Mouse (Mus musculus) liver, adult 2 months (tissue): ENCODE measurements around the gene Iba57. TPM values are rescaled to one million over a fixed set of nuclear protein-coding genes. Genes with fewer than 3 reads are reported as not detected.

Source experiments
- DNase-seq: peaks from one replicate; pipeline ENCODE4 v3.0.0-alpha.2; 2011; ENCODE audit warnings: low read depth, low spot score; ENCODE audit errors: extremely low read depth
- H3K27ac ChIP-seq: fragments of 200-500 bp; replicated peaks from 2 replicates; pipeline ENCODE4 v1.5.1; 2012; ENCODE audit warnings: low read depth, mild to moderate bottlenecking, control low read depth, inconsistent platforms, low read length; ENCODE audit not compliant: insufficient read depth
- H3K27me3 ChIP-seq: fragments of 200-500 bp; 2 replicates; pipeline ENCODE4 v1.6.1; 2012; ENCODE audit warnings: mild to moderate bottlenecking, moderate library complexity, low read length, inconsistent platforms; ENCODE audit not compliant: control insufficient read depth, insufficient read depth
- H3K36me3 ChIP-seq: fragments of 200-500 bp; 2 replicates; pipeline ENCODE4 v1.6.1; 2012; ENCODE audit warnings: low read length, inconsistent platforms; ENCODE audit not compliant: control insufficient read depth, insufficient read depth
- H3K4me1 ChIP-seq: fragments of 200-500 bp; 2 replicates; pipeline ENCODE4 v1.6.1; 2011; ENCODE audit warnings: low read length; ENCODE audit not compliant: control insufficient read depth, insufficient read depth
- H3K4me3 ChIP-seq: fragments of 200-500 bp; 2 replicates; pipeline ENCODE4 v1.5.1; 2011; ENCODE audit warnings: low read depth, mild to moderate bottlenecking, control low read depth, low read length, moderate library complexity; ENCODE audit not compliant: insufficient read depth
- H3K79me2 ChIP-seq: fragments of 200-500 bp; 2 replicates; pipeline ENCODE4 v1.6.1; 2012; ENCODE audit warnings: inconsistent platforms, mild to moderate bottlenecking, low read length, moderate library complexity; ENCODE audit not compliant: control insufficient read depth, insufficient read depth
- H3K9ac ChIP-seq: fragments of 200-500 bp; 2 replicates; pipeline ENCODE4 v1.6.1; 2012; ENCODE audit warnings: low read depth, mild to moderate bottlenecking, control low read depth, inconsistent platforms, low read length
- CTCF ChIP-seq: fragments of 200-500 bp; IDR thresholded peaks from 2 replicates; pipeline ENCODE4 v1.5.1; 2011; ENCODE audit warnings: low read depth, low read length, control low read depth
- POLR2A ChIP-seq: fragments of 200-500 bp; IDR thresholded peaks from 2 replicates; pipeline ENCODE4 v1.6.1; 2011; ENCODE audit warnings: low read length, control low read depth; ENCODE audit not compliant: insufficient read depth; ENCODE audit errors: extremely low read depth
- whole genome bisulfite sequencing: fragments of 180-500 bp; shearing (Covaris S2); methylation state at CpG from one replicate; pipeline ENCODE4 v1.1.7; 2018; 5-methylcytosine and 5-hydroxymethylcytosine counted together
- polyA plus RNA-seq: library from polyadenylated mRNA; depleted of rRNA; stranded (reverse); fragments of >200 nt; gene quantifications from 2 replicates; pipeline ENCODE4 v1.2.3, GENCODE M21; 2012
- total RNA-seq: library from RNA; depleted of rRNA; stranded (reverse); fragments of >200 nt; gene quantifications from 2 replicates; pipeline ENCODE4 v1.2.3, GENCODE M21; 2014

The Iba57 gene
- total and polyA plus RNA-seq, 2 experiments: 5.3 to 7.3 TPM

DNA sequence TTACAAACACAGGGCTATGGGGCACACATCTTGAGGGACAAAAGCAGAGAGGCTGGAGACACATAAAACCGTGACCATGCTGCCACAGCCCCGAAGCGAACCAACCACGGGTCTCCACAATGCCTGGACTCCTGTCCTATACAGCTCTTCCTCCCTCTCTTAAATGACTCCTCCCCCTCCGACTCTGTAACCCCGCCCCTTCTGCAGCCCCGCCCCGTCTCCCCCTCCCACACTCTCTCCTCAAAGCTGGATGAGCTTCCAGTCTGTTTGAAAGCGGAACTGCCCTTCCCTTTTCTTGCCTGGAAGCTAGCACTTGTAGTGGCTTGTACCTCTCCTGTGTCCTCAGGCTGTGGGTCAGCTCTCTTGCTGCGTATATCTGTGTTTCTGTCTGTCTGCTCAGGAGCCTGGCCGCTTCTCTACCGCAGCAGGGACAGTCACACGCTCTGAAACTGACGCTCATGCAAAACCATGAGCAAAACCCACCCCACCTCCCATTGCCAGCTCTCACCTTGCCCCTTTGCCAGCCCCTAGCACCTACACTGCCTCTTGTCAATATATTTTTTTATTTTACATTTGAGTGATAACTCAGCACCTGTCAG lies 21.7 kb downstream of the Iba57 start:
- Histone ChIP-seq H3K4me3 (no peak overlapping the region), H3K27ac (no peak overlapping the region), H3K4me1 (no peaks in the 10 kb centered on the region), H3K79me2 (no peaks in the 10 kb centered on the region), H3K27me3 (no peaks in the 10 kb centered on the region), H3K36me3 (no peaks in the 10 kb centered on the region), H3K9ac (no peak overlapping the region)
- WGBS: 17% methylated on average over 14 of the region's 14 CpGs
- DNase-seq: no peak
- TF ChIP-seq CTCF (no peak), POLR2A (no peak)

- Histone ChIP-seq H3K79me2 (no peaks in the 10 kb centered on the region), H3K4me3 (no peak overlapping the region), H3K36me3 (no peaks in the 10 kb centered on the region), H3K9ac (no peak overlapping the region), H3K27ac (no peak overlapping the region), H3K4me1 (no peaks in the 10 kb centered on the region), H3K27me3 (peaks cover 16% of the 10 kb centered on the region)
- WGBS: 68% methylated on average over 19 of the region's 19 CpGs
- no peak for TF ChIP-seq CTCF
- no peak for TF ChIP-seq POLR2A
- DNase-seq: no peak
Measured at GRCm38 (mm10) chr11:59138537-59139486, 24.7 kb downstream of the Iba57 start.

DNA sequence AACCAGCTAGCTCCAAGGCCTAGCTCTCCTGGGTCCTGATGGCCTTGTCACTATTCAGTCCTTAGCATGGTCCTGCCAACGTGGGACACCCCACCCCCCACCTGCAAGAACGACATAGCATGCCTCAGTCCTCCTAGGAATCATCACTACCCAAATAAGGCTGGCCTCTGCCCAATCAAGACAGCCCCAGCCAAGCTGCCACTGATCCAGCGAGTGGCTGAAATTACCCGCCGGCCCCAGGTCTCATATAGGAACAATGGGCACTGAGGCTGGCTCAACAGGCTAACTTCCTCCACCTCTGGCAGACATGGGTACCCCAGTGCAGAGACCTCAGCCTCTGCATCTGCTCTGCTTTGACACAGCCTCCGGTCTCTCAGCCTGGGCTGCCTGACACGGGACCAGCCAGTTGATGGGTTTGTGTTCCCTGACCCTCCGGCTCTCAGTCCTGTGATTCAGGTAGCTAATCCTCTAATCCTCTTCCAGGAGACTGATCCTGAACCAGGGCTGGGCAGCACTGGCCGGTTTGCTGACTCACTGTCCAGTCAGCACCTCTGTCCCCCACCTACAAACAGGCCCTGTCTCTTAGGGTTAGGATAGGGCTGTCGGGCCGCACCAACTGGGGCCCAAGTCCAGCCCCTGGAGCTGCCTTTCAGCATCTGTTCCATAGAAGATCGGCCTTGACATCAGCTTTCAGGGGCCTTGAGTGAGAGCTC lies 26.4 kb downstream of the Iba57 start:
- no peak for DNase-seq
- Histone ChIP-seq H3K79me2 (no peaks in the 10 kb centered on the region), H3K4me3 (no peak overlapping the region), H3K27me3 (peaks cover 16% of the 10 kb centered on the region), H3K4me1 (no peaks in the 10 kb centered on the region), H3K36me3 (no peaks in the 10 kb centered on the region), H3K27ac (no peak overlapping the region), H3K9ac (no peak overlapping the region)
- WGBS: 79% methylated on average over 12 of the region's 12 CpGs
- TF ChIP-seq POLR2A (no peak), CTCF (no peak)

- H3K27ac ChIP-seq: no peak within 1 kb of the TSS
- TF ChIP-seq POLR2A (no peak), CTCF (no peak)
- peaks cover 16% of the 10 kb centered on the region for H3K27me3 ChIP-seq
- no peak within 1 kb of the TSS for H3K9ac ChIP-seq
- H3K36me3 ChIP-seq: no peaks in the 10 kb centered on the region
- 21% methylated on average over 44 of the region's 44 CpGs for WGBS
- H3K79me2 ChIP-seq: no peaks in the 10 kb centered on the region
- DNase-seq: no peak
- no peak within 1 kb of the TSS for H3K4me3 ChIP-seq
- H3K4me1 ChIP-seq: no peaks in the 10 kb centered on the region
Measured at GRCm38 (mm10) chr11:59135904-59136452, 27.6 kb downstream of the Iba57 start, which contains the start of gene Obscn. Obscn (minus strand) TSS chr11:59136402.

DNA sequence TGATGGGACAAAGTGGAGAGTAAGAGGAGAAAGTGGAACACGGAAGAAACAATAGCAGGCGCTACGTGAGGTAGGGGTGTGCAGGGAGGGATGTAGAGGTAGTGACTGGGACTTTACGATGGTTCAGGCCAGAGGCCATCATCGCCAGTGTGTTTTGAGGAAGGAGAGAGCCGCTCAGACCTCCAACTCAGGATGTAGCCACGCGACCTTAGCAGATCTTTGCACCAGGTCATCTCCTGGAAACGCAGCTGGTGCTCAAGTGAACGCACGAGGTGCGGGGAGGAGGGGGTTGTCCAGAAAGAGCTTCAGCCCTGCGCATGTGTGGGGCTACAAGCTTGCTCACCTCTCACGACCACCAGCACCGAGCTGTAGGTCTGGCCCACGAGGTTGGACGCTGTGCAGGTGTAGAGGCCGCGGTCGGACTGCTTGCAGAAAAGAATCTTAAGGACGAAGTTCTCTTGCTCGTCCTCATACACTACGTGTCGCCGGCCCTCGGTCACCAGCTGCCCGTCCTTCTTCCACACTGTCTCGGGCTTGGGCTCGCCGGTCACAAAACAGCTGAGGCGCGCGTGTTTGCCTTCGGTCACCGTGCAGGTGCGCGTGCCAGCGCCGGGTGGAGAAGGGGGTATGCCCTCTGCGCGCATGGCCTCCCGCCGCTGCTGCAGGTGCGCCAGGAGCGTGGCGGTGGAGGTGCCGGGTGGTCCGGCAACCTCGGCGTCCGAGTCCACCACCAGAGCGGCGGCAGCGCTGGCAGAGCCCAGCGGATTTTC lies 28.3 kb downstream of the Iba57 start:
- no peak for DNase-seq
- H3K79me2 ChIP-seq: no peaks in the 10 kb centered on the region
- no peaks in the 10 kb centered on the region for H3K36me3 ChIP-seq
- no peak for TF ChIP-seq CTCF
- no peak for TF ChIP-seq POLR2A
- H3K9ac ChIP-seq: no peak overlapping the region
- WGBS: 9% methylated on average over 55 of the region's 55 CpGs
- H3K4me1 ChIP-seq: no peaks in the 10 kb centered on the region
- H3K4me3 ChIP-seq: no peak overlapping the region
- peaks cover 16% of the 10 kb centered on the region for H3K27me3 ChIP-seq
- H3K27ac ChIP-seq: no peak overlapping the region
